Mouse (Mus musculus) T-helper 1 cell (primary cell): Measurements from ENCODE around the gene Ucp1.

Experiments
- in situ Hi-C: fragments of 300-600 bp; cut with MboI, MseI; formaldehyde crosslinking; loops from one replicate; pipeline ENCODE4 v1.15.1; 2025; ENCODE audit warnings: high pct_unique_total_duplicates

Gene Ucp1

DNA sequence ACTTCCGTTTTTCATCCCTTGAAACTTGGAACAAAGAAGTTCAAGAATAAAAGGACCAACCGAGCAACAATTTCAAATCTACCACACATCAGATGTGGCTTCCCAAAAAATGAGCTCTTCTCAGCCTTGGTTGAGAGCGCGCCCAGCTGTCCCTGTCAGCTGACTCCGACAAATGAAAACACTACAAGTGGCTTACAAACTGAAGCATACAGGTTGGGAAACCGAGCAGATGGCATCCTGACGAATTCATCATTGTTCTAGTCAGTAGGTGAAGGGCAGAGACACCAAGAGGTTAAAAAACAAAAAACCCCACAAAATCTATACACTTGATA, 41.4 kb downstream of the Ucp1 start:
- in situ Hi-C loops = no loop called here

- in situ Hi-C loops = no loop called here
Observed at GRCm38 (mm10) chr8:83331899-83332697, 41.9 kb downstream of the Ucp1 start, which contains the start of gene Elmod2. Gene Elmod2, minus strand, starts transcription at chr8:83332486.

DNA sequence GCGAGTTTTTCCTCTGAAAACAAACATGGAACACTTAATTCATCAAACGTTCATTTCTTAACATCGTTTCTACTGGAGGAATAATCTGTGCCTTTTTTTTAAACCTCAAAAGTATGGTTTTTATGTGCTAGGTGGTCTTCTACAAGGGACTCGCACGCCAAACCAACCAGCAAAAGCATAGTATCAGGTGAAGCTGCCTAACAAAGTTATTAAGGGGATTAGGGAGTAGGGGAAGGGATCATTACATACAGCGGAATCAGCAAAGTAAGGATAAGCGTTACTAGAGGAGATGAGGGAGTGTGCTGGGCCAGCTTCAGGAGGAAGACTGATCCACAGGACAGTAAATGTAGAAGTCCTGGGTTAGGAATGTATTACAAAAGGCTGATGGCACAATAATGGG, 42.7 kb downstream of the Ucp1 start:
- in situ Hi-C loops = no loop called here

GRCm38 (mm10) chr8:83342076-83342475, 51.9 kb downstream of the Ucp1 start:
- in situ Hi-C loops = loop anchor here (5.0 kb wide), 1 partner anchor 85 kb away; no protein-coding TSS in a partner anchor

- in situ Hi-C loops = loop anchor here (5.0 kb wide), 1 partner anchor 85 kb away; no protein-coding TSS in a partner anchor
Observed at GRCm38 (mm10) chr8:83342693-83343092, 52.5 kb downstream of the Ucp1 start.
